Comparison of ENCODE assay signal across 8 mouse cellular contexts in genomic region chr10:77165318-77165945, GRCm38 (mm10). TPM values are rescaled to one million over a fixed set of nuclear protein-coding genes. Genes with fewer than 3 reads are reported as not detected.
A peak's percentile ranks its signal among the peaks of the same experiment; 100 is the strongest.
DNase-seq lines count a peak whose midpoint lies in the region; ATAC-seq and TF ChIP-seq lines count a peak whose summit lies in the region.

No protein-coding gene starts in this region.

- no peaks in the 10 kb centered on the region for H3K36me3 ChIP-seq in heart, embryonic 10.5 days
- H3K36me3 ChIP-seq in limb, embryonic 13.5 days = no peaks in the 10 kb centered on the region
- no peaks in the 10 kb centered on the region for H3K36me3 ChIP-seq in midbrain, postnatal 0 days (ENCODE audit: insufficient read depth, low read length)

- peak; percentile 17 for ATAC-seq in common myeloid progenitor, adult 5-6 weeks (replicated peaks; ENCODE audit: low read depth, poor library complexity, severe bottlenecking)
- peak; percentile 17 to 52; a peak in 2 of 4 replicates for ATAC-seq in hematopoietic stem cell, adult 5-6 weeks (replicated peaks in 1 of 2; ENCODE audit: insufficient read depth in 1 of 2, low FRiP score in 2 of 2, low TSS enrichment in 1 of 2, low read depth in 1 of 2, poor library complexity in 2 of 2, severe bottlenecking in 2 of 2)
- ATAC-seq in limb, embryonic 13.5 days (ENCODE audit: low FRiP score, low read depth) = no peak; the same call in 1 of the 2 replicates
- ATAC-seq in midbrain, postnatal 0 days (ENCODE audit: low FRiP score) = peak; percentile 34; the same call in 1 of the 2 replicates

- H3K4me1 ChIP-seq in heart, embryonic 10.5 days = peaks cover 60% of the 10 kb centered on the region
- peaks cover 37% of the 10 kb centered on the region for H3K4me1 ChIP-seq in limb, embryonic 13.5 days
- H3K4me1 ChIP-seq in midbrain, postnatal 0 days (ENCODE audit: insufficient read depth, low read length) = no peaks in the 10 kb centered on the region

- intact Hi-C loops in heart, postnatal 36 days (cut with DNase I) = no loop called here

- no peaks in the 10 kb centered on the region for H3K9me3 ChIP-seq in heart, embryonic 10.5 days
- no peaks in the 10 kb centered on the region for H3K9me3 ChIP-seq in limb, embryonic 13.5 days
- H3K9me3 ChIP-seq in midbrain, postnatal 0 days (ENCODE audit: low read length) = no peaks in the 10 kb centered on the region

- peak overlapping the region; percentile 81 for H3K4me3 ChIP-seq in heart, embryonic 10.5 days
- peak overlapping the region; percentile 56 for H3K4me3 ChIP-seq in limb, embryonic 13.5 days
- peak overlapping the region; percentile 43 for H3K4me3 ChIP-seq in midbrain, postnatal 0 days (ENCODE audit: low read depth, low read length)

- H3K4me2 ChIP-seq in limb, embryonic 13.5 days (replicated peaks) = peak overlapping the region; percentile 98
- H3K4me2 ChIP-seq in midbrain, postnatal 0 days (ENCODE audit: low read depth, low read length, poor library complexity, severe bottlenecking) = peak overlapping the region; percentile 89

- no peaks in the 10 kb centered on the region for H3K27me3 ChIP-seq in heart, embryonic 10.5 days (ENCODE audit: insufficient read depth, poor library complexity, severe bottlenecking)
- H3K27me3 ChIP-seq in limb, embryonic 13.5 days = peaks cover 23% of the 10 kb centered on the region
- H3K27me3 ChIP-seq in midbrain, postnatal 0 days (ENCODE audit: insufficient read depth, low read length) = peaks cover 15% of the 10 kb centered on the region

- TF ChIP-seq CTCF in midbrain, postnatal 0 days (IDR thresholded peaks at IDR 0.05) = no peak

- WGBS in heart, embryonic 10.5 days = under 1% methylated on average over 40 of the region's 40 CpGs
- under 1% methylated on average over 40 of the region's 40 CpGs for WGBS in limb, embryonic 13.5 days
- WGBS in midbrain, postnatal 0 days = under 1% methylated on average over 40 of the region's 40 CpGs

- peak overlapping the region; percentile 67 for H3K9ac ChIP-seq in limb, embryonic 13.5 days
- H3K9ac ChIP-seq in midbrain, postnatal 0 days (replicated peaks; ENCODE audit: low read length, poor library complexity, severe bottlenecking) = no peak overlapping the region; the same call in 1 of the 2 replicates

- H3K27ac ChIP-seq in heart, embryonic 10.5 days = peak overlapping the region; percentile 91
- H3K27ac ChIP-seq in limb, embryonic 13.5 days = peak overlapping the region; percentile 65
- H3K27ac ChIP-seq in midbrain, postnatal 0 days (ENCODE audit: low read depth, low read length) = no peak overlapping the region

- DNase-seq in heart, embryonic 10.5 days (ENCODE audit: low spot score) = peak; percentile 87
- DNase-seq in heart, postnatal 36 days = no peak
- DNase-seq in midbrain, postnatal 0 days (ENCODE audit: low spot score) = peak; percentile 20
- no peak for DNase-seq in c-Kit-positive CD71-positive TER-119-positive erythroid progenitor cells, embryonic 14.5 days (ENCODE audit: low spot score)
- DNase-seq in ovary, adult 18-20 months (ENCODE audit: low spot score) = no peak

RNA-seq across cellular contexts. Expression of gene Col18a1, which starts 0.9 kb away (rescaled TPM):
- 232 and 318 TPM in 2 replicates for polyA plus RNA-seq in heart, embryonic 10.5 days (2016; fragmentation: Nextera tagmentation; extraction: Ambion mirVana)
- total RNA-seq in heart, postnatal 36 days (2021) = 10 to 100 TPM; 11.4 to 12.0 TPM
- 0.23 TPM in 1 of 2 replicates, not detected in the other for total RNA-seq in common myeloid progenitor, adult 5-6 weeks (2017)
- total RNA-seq in hematopoietic stem cell, adult 5-6 weeks (2017) = 0.31 and 1.5 TPM in 2 replicates
- 79.0 and 87.8 TPM in 2 replicates for polyA plus RNA-seq in limb, embryonic 13.5 days (2015; fragmentation: Nextera tagmentation; extraction: Ambion mirVana)
- 27.7 and 30.3 TPM in 2 replicates for total RNA-seq in midbrain, postnatal 0 days (2014; rRNA removed)
- 14.6 and 15.4 TPM in 2 replicates for polyA plus RNA-seq in midbrain, postnatal 0 days (2015; fragmentation: Nextera tagmentation; extraction: Ambion mirVana)

Comparison
In these comparisons a context has a peak if more than half of its experiments do, and no peak if none do; other contexts are left out.
1. DNase-seq: peak in heart, embryonic 10.5 days (single experiment) and midbrain, postnatal 0 days (single experiment); none in heart, postnatal 36 days (0 of 2), c-Kit-positive CD71-positive TER-119-positive erythroid progenitor cells, embryonic 14.5 days (single experiment) and ovary, adult 18-20 months (single experiment).
2. Peak in every context shown above with its lines, with median percentiles within 50 percentile points of each other: H3K4me3 ChIP-seq.